Comparison of ENCODE assay signal across 24 mouse cellular contexts in the genomic region with DNA sequence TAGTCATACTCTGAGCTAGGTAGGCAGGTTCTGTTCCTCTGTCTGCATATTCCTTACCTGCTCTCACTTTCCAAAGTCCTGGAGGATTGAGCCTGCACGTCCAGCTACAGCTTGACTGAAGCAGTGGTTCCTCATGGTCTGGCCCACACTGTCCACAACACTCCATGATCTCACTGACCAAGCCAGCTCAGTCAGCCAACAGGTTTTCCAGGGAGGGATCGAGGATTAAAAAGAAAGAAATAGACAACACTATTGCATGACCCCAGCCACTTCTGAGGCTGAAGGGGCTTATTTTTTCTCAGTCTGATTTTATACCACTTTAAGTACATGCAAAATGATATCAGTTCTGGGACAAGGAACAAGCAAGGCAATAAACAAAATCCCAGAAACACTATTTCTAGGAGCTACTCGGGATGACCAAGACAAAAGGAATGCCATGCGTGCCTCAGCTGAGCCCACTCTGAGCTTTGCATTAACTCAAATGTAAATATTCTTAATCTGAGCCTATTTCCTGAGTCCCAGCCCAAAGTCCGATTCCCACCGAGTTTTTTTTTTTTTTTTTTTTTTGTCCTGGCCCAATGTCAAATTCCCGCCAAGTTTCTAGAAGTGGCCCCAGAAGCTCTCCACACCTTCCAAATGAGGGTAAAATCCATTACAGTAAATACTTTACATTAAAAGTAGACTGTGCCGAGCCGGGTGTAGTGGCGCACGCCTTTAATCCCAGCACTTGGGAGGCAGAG. TPM values are rescaled to one million over a fixed set of nuclear protein-coding genes. Genes with fewer than 3 reads are reported as not detected.
DNase-seq lines count a peak whose midpoint lies in the region; ATAC-seq and TF ChIP-seq lines count a peak whose summit lies in the region.
"Had no signal": no experiment of that assay in that cellular context is flagged by ENCODE, and none has a peak within 500 bp of the region (broad histone marks: within the 10 kb centered on the region; RNA-seq: fewer than 3 reads in every experiment).

No protein-coding gene starts in this region.

- peak overlapping the region; percentile 39 to 51; a peak in 3 of 4 replicates for H3K27ac ChIP-seq in heart, embryonic 14.5 days (replicated peaks in 1 of 2; ENCODE audit: control insufficient read depth in 1 of 2, insufficient read depth in 1 of 2, low read depth in 2 of 2, low read length in 2 of 2)
- no peak overlapping the region for H3K27ac ChIP-seq in heart, embryonic 10.5 days
- H3K27ac ChIP-seq: embryonic facial prominence, embryonic 10.5 days; gastrocnemius, adult 2 months; hindbrain, embryonic 12.5 days; hindbrain, postnatal 0 days had no signal

- no peak overlapping the region for H3K9ac ChIP-seq in heart, embryonic 14.5 days (ENCODE audit: low read length)
- H3K9ac ChIP-seq: hindbrain, embryonic 12.5 days had no signal

- H3K9me3 ChIP-seq in heart, embryonic 14.5 days (ENCODE audit: control insufficient read depth, low read length): no peaks in the 10 kb centered on the region
- no peaks in the 10 kb centered on the region for H3K9me3 ChIP-seq in heart, embryonic 10.5 days
- no peaks in the 10 kb centered on the region for H3K9me3 ChIP-seq in E14TG2a.4 (ENCODE audit: low read length)
- H3K9me3 ChIP-seq: embryonic facial prominence, embryonic 10.5 days; G1E; hindbrain, embryonic 12.5 days had no signal

- ATAC-seq in heart, embryonic 14.5 days (ENCODE audit: insufficient number of reproducible peaks, insufficient read depth, low FRiP score, low read depth): no peak
- ATAC-seq: activated CD4-positive, CD25-positive, alpha-beta regulatory T cell, adult 4 months; CD4-positive, CD25-positive, alpha-beta regulatory T cell, adult 4 months; forebrain, embryonic 14.5 days; hindbrain, postnatal 0 days had no signal

- peaks cover 91% of the 10 kb centered on the region for H3K36me3 ChIP-seq in heart, embryonic 14.5 days (ENCODE audit: control insufficient read depth, insufficient read depth, low read length)
- H3K36me3 ChIP-seq in heart, embryonic 10.5 days: peaks cover 90% of the 10 kb centered on the region
- peaks cover 90% of the 10 kb centered on the region for H3K36me3 ChIP-seq in E14TG2a.4 (ENCODE audit: insufficient read depth, low read length)

- intact Hi-C loops in left cerebral cortex, postnatal 4 days (cut with DNase I): no loop called here

- H3K27me3 ChIP-seq in heart, embryonic 14.5 days (ENCODE audit: control insufficient read depth, insufficient read depth, low read length): no peaks in the 10 kb centered on the region
- no peaks in the 10 kb centered on the region for H3K27me3 ChIP-seq in heart, embryonic 10.5 days (ENCODE audit: insufficient read depth, poor library complexity, severe bottlenecking)
- no peaks in the 10 kb centered on the region for H3K27me3 ChIP-seq in E14TG2a.4 (ENCODE audit: insufficient read depth, low read length)
- H3K27me3 ChIP-seq: hindbrain, embryonic 12.5 days had no signal

- H3K4me2 ChIP-seq in heart, embryonic 14.5 days (ENCODE audit: low read length): no peak overlapping the region
- H3K4me2 ChIP-seq: hindbrain, embryonic 12.5 days had no signal

- H3K4me1 ChIP-seq in heart, embryonic 14.5 days (ENCODE audit: control insufficient read depth in 2 of 2, insufficient read depth in 2 of 2, low read length in 2 of 2): no peaks in the 10 kb centered on the region
- H3K4me1 ChIP-seq in heart, embryonic 10.5 days: no peaks in the 10 kb centered on the region
- H3K4me1 ChIP-seq in E14TG2a.4 (replicated peaks; ENCODE audit: low read depth, low read length): peaks cover 66% of the 10 kb centered on the region
- H3K4me1 ChIP-seq: embryonic facial prominence, embryonic 10.5 days; hindbrain, embryonic 12.5 days had no signal

- DNase-seq in heart, adult 11 months: peak; percentile 63
- no peak for DNase-seq in heart, adult 8-10 months (ENCODE audit: low spot score)
- no peak for DNase-seq in heart, embryonic 10.5 days (ENCODE audit: low spot score)
- DNase-seq in R1 (ENCODE audit: low read depth, low spot score): peak; percentile 91
- DNase-seq in spleen, postnatal 10 days (ENCODE audit: low spot score in 2 of 2): no peak
- DNase-seq in left cerebral cortex, postnatal 4 days: no peak
- DNase-seq: adrenal gland, postnatal 25 days; B cell, adult 2 months; cerebellum, adult 2 months; cerebellum, postnatal 10 days; gastrocnemius, adult 2 months; gastrocnemius, postnatal 25 days; heart, postnatal 4 days; kidney, adult 11 months; kidney, adult 9 months had no signal

- H3K4me3 ChIP-seq in heart, embryonic 14.5 days (ENCODE audit: control insufficient read depth in 1 of 2, insufficient read depth in 1 of 2, low read depth in 1 of 2, low read length in 2 of 2): no peak overlapping the region
- no peak overlapping the region for H3K4me3 ChIP-seq in heart, embryonic 10.5 days
- H3K4me3 ChIP-seq in E14TG2a.4 (replicated peaks; ENCODE audit: low read length): peak overlapping the region; percentile 50
- H3K4me3 ChIP-seq: embryonic facial prominence, embryonic 10.5 days; gastrocnemius, adult 2 months; hindbrain, embryonic 12.5 days had no signal

- WGBS in heart, embryonic 14.5 days: 73% methylated on average over 11 of the region's 11 CpGs
- WGBS in heart, embryonic 10.5 days: 79% methylated on average over 11 of the region's 11 CpGs

- TF ChIP-seq CTCF in E14TG2a.4 (conservative IDR thresholded peaks at IDR 0.05; ENCODE audit: low read length): no peak

RNA-seq across cellular contexts. Expression of a gene that starts 15.4 kb away (rescaled TPM):
- total RNA-seq in heart, adult 8-10 months (2022): 1 to 10 TPM; 5.2 to 6.3 (median 6.1) TPM
- 6.2 TPM in 2 replicates for polyA plus RNA-seq in heart, embryonic 14.5 days (2014; fragmentation: Nextera tagmentation; extraction: Ambion mirVana)
- polyA plus RNA-seq in heart, embryonic 10.5 days (2016; fragmentation: Nextera tagmentation; extraction: Ambion mirVana): 7.5 and 9.5 TPM in 2 replicates
- total RNA-seq in left cerebral cortex, postnatal 4 days (2021): 10 to 100 TPM; 11.5 to 12.8 TPM

RNA-seq across cellular contexts. Expression of a gene that starts 20.6 kb away (rescaled TPM):
- total RNA-seq in heart, adult 8-10 months (2022): not detected
- polyA plus RNA-seq in heart, embryonic 14.5 days (2014; fragmentation: Nextera tagmentation; extraction: Ambion mirVana): 0.18 and 0.39 TPM in 2 replicates
- 0.13 and 0.51 TPM in 2 replicates for polyA plus RNA-seq in heart, embryonic 10.5 days (2016; fragmentation: Nextera tagmentation; extraction: Ambion mirVana)
- total RNA-seq in left cerebral cortex, postnatal 4 days (2021): 1 to 10 TPM; 1.0 to 1.5 TPM
- total RNA-seq: gastrocnemius, adult 2 months; gastrocnemius, postnatal 25 days had no signal

RNA-seq across cellular contexts. Expression of a gene that starts 48.5 kb away (rescaled TPM):
- 10 to 100 TPM; 29.3 to 36.3 (median 33.8) TPM for total RNA-seq in heart, adult 8-10 months (2022)
- polyA plus RNA-seq in heart, embryonic 14.5 days (2014; fragmentation: Nextera tagmentation; extraction: Ambion mirVana): 10.0 and 10.5 TPM in 2 replicates
- 10.0 and 12.5 TPM in 2 replicates for polyA plus RNA-seq in heart, embryonic 10.5 days (2016; fragmentation: Nextera tagmentation; extraction: Ambion mirVana)
- 10 to 100 TPM; 61.5 to 66.4 TPM for total RNA-seq in left cerebral cortex, postnatal 4 days (2021)

Comparison
In these comparisons a context has a peak if more than half of its experiments do, and no peak if none do; other contexts are left out.
1. DNase-seq: peak in heart, adult 11 months (single experiment) and R1 (single experiment); none in heart, adult 8-10 months (single experiment), heart, embryonic 10.5 days (single experiment), spleen, postnatal 10 days (0 of 2) and left cerebral cortex, postnatal 4 days (single experiment).